Mouse (Mus musculus): ENCODE results near the gene Man2a1.

The Man2a1 gene

DNA sequence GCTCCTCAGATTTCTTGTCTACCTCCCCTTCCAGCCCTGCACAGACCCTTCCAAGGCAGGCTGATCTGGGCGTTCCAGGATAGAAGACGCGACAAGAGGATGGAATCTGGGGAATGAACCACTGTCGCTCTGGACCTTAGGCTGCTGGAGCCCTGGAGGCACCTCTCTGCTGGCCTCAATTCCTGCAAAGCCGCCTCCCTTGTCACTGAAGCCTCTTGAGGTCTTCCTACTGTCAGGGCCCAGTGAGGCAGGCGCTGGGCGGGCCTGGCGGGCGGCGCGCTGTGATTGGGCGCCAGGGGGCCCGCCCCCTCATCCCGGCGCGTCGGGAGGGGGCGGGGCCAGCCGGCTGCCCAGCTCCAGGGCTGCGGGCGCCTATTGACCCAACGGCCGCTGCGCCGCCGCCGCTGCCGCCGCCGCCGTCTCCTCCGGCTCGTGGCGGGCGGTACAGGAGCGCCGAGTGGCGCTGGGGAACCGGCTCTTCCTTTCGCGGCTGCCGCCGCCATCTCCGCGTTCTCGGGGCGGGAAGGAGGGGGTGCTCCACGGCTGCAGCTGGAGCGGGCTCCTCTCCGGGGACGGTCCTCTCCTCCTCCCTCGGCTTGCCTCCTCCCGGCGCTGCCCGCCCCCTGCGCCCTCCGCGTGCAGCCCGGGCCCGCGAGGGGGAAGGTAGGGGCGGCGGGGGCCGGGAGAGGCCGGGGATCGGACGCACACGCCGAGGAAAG, at the start of gene Man2a1:
Gene Man2a1, plus strand, starts transcription at position 365 of the 719 bp plus-strand sequence.
- DNase-seq (ENCODE audit: low spot score): peak; percentile 30

DNA sequence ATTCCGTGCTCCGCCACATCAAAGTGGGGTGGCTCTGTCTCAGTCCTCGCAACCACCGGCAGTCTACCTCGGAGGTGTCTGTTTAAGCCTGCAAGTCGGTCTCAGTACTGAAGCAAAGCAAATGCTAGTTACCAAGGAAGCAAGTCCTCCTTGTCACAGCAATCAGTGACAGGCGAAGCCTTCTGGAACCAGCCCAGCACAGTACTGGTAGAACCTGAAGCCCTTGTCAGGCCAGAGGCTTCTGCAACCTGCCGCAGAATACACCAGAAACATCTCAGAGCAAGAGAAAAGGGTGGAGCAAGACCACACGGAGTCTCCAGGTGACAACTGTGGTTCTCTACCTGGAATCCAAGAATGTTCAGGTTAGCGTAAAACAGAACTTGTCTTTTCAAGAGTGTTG, 47.2 kb upstream of the Man2a1 start:
- DNase-seq (ENCODE audit: low spot score): no peak

DNA sequence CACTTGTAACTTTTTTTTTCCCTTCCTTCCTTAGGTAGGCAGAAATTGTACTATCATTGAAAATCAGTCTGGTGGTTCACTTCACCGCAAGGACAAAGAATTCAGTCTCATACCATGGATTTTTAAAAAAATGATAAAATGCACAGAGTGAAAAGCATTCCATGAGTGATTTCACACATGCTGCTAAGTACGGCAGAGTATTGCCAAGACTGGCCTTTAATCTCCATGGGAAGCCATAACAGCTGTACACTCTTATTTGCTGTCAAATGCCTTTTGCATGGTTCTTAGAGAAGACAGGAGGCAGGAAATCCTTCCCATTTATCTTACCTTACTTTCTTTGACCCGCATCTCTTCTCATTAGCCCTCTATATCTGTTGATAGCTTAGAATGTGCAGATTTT, 45.6 kb upstream of the Man2a1 start:
- no peak for DNase-seq (ENCODE audit: low spot score)

DNA sequence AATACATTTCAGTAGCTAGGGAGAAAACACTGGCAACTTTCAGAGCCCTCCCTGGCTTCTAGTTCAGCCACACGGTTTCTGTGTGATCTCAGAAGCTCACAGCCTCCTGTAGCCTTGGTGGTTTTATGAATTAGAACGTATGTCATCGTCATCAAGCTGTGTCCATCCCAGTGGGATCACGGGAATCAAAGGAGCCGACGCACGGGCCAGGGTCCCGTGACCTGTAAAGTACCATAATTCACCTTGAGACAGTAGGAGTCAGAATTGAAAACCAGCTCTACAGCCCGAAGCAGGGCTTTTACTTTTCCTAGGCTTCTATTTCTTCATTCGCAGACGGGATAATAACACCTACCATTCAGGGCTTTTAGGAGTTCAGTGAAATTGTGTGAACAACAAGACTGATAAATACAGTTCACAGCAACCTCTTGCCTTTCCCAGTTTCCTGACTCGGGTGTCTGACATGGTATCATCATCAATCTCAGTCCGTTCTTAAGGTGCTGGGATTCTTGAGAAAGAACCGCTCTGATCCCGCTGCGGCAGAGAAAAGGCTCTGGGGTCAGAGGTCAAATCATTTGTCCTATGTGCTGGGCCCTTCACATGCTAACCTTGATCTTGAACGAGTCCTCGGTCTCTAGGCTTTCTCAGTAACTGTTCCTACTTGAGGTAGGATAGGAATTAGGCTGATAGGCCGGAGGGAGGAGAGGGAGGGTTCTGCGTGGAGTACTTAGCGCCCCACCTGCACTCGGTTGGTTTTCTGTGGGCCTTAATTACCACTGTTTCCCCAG, 43.7 kb upstream of the Man2a1 start:
- no peak for DNase-seq (ENCODE audit: low spot score)

DNA sequence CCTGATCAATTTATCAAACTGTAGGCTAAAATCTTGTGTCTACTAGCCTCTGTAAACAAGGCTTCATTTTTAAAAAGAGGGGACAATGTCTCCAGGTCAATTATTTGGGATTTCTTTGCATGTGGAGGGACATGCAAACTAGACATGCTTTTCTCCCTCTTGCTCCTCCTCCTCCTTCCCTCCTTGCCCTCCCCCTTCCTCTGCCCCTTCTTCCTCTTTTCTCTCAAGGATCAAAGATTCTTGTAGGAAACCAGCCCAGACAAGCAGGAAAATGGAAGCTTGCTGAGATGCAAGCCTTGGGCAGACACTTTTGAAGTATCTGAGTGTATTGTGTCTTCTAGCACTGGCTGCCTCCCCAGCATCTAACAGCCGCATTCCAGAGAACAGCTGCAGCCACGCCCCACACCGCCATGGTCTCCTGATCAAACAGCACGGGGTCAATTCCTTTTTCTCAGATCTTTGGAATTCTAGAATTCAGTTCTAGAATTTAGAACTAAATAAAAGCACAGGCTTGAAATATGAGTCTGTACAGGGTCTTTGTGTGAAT, 41.5 kb upstream of the Man2a1 start:
- no peak for DNase-seq (ENCODE audit: low spot score)

- no peak for DNase-seq (ENCODE audit: low spot score)
These were observed 34.1 kb upstream of the Man2a1 start for GRCm38 (mm10) chr17:64566435-64566834.

GRCm38 (mm10) chr17:64567546-64567945, 33.0 kb upstream of the Man2a1 start:
- DNase-seq (ENCODE audit: low spot score): no peak

GRCm38 (mm10) chr17:64573981-64574380, 26.6 kb upstream of the Man2a1 start:
- no peak for DNase-seq (ENCODE audit: low spot score)

- DNase-seq (ENCODE audit: low spot score): no peak
These were observed 25.3 kb upstream of the Man2a1 start for GRCm38 (mm10) chr17:64575240-64575639.

DNA sequence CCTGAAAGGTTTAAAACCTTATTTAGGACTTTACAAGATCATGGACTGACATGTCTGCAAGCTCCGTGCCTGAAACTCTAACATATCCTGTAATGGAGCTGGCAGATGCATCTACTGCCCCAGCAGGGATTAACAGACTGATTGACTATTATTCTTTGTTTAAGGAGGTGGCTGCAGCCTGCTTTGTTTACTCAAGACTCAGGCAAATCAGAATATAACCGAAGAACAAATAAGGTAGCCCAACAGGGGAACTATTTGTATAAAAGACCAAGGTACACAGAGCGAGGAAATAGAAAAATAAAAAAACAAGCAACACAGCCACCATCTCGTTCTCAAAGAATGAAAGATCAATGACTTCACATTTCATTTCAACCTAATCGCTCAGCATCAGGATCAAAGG, 23.1 kb upstream of the Man2a1 start:
- no peak for DNase-seq (ENCODE audit: low spot score)

DNA sequence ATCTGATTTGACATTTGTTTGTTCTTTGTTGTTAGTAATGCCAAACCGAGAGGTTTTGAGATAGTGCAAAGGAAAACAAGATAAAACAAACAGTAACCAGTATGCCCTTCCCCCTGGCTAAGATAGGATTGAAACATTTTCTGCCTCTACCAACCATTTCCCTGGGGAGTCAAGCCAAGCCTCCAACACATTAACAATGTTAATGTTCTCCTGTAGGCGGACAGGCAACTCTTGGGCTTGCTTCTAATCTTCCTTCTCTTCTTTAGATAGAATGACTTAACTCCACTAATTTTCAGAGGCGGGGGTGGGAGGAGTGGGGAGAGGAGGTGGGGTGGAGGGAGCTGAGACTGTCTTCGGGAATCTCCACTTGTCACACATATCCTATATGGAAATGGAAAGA, 22.2 kb upstream of the Man2a1 start:
- no peak for DNase-seq (ENCODE audit: low spot score)

DNA sequence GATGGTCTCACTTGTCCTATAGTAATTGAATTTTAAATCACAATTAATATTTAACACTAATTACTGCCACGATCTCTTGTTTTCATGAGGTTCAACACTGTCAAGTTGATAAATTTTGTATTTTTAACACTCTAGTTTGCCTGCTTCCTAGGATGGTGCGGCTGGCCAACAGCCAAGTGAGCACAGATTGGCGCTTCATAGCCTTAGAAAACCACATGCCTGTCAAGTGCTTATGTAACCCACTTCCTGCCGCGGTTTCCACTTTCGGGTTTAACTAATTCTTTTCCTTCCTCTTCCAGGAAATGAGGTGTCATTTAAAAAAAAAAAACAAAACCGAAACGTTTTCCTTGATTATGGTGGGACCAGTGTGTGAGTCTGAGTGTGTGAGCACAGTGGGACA, 20.8 kb upstream of the Man2a1 start:
- DNase-seq (ENCODE audit: low spot score): no peak

- no peak for DNase-seq (ENCODE audit: low spot score)
These were observed 19.4 kb upstream of the Man2a1 start for GRCm38 (mm10) chr17:64581133-64581532.

GRCm38 (mm10) chr17:64581962-64582361, 18.6 kb upstream of the Man2a1 start:
- no peak for DNase-seq (ENCODE audit: low spot score)

DNA sequence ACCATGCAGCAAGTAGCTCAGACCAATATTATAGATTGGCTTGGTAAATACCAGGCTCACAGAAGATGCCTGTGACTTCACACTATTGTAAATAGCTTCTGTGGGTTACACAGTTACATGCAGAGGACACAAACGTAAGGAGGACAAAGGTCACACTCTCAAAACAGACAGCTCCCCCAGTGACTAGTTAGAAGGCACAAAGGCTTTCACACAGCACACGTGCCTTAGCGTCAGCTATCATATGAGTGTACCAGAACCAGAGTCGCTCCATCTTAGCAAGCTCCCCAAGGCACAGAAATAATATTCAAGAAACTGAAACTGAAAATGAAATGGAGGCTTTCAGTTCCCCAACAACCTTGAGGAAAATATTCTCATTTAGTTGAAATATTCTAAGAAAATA, 10.1 kb upstream of the Man2a1 start:
- no peak for DNase-seq (ENCODE audit: low spot score)

DNA sequence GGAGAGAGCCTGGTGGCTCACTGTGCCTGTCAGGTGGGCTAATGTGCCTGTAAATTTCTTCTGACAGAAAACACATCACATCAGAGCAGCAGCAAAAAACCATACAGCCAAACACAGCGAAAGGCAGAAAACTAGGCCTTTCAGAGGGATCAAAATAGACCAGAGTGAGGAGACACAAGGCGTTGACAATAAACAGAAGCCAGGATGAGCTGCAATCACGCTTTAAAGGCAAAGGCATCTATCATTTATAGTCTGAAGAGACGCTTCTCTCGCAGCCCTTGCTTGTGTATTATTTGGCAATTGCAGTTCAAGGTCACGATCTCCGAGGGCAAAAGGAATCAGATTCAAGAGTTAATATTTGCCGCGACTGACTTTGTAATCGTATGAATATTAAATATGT, 9.2 kb upstream of the Man2a1 start:
- DNase-seq (ENCODE audit: low spot score): no peak

DNA sequence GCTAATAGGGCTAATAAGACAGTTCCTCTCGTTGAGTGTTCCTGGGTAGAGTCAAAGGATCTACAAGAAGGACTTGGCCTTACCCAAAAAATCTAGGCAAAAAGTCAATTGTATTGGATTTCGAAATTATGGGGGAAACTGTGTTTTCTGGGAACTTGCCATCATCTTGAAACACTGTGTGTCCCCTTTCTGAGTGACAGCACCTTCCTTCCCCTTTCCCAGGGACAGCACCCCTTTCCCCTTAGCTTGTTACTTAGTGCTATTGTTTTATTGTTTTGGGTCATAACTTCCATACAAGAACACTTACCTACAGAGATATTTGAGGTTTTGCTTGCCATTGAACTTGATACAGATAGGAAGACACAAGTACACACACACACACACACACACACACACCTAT, 8.2 kb upstream of the Man2a1 start:
- no peak for DNase-seq (ENCODE audit: low spot score)

DNA sequence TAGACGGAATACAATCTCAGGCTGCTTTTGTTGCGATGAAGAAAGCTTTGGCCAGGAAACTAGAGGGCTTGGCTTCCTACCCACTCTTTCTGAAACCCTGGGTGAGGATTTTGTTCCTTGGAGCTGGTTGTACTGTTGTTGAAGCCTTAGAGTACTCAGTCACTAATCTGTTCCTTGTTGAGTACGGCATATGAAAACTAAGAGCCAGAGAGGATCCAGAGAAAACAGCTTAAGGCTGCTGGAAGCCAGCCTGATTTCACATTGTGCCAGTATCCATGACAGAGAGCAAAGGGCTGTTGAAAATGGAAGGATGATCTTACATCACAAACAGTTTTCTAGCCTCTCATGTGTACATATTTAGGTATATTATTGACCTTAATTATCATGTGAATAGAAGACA, 7.7 kb upstream of the Man2a1 start:
- DNase-seq (ENCODE audit: low spot score): no peak

GRCm38 (mm10) chr17:64597770-64598169, 2.8 kb upstream of the Man2a1 start:
- DNase-seq (ENCODE audit: low spot score): no peak

GRCm38 (mm10) chr17:64599916-64600315, 620 bp upstream of the Man2a1 start:
- DNase-seq (ENCODE audit: low spot score): no peak

GRCm38 (mm10) chr17:64601091-64601750, 685 bp downstream of the Man2a1 start:
- DNase-seq (ENCODE audit: low spot score): no peak

GRCm38 (mm10) chr17:64601751-64602578, 1.4 kb downstream of the Man2a1 start:
- DNase-seq (ENCODE audit: low spot score): no peak

Data from urinary bladder, postnatal 10 days (tissue).